Mouse (Mus musculus): ENCODE measurements at regions not wholly inside any gene's neighbourhood (a gene's known extent, or its start where the extent isn't known, plus 50 kb on each side); places are given as distances from the start of the nearest gene placed in this dataset.
A peak's percentile ranks its signal among the peaks of the same experiment; 100 is the strongest.

- Histone ChIP-seq H3K27ac (no peak overlapping the region), H3K4me3 (no peak overlapping the region)
- no peak for TF ChIP-seq CTCF (conservative IDR thresholded peaks at IDR 0.05)
- DNase-seq (ENCODE audit: low spot score in 2 of 2): no peak
These were observed 68.0 kb upstream of the Foxo1 start for GRCm38 (mm10) chr3:52200106-52200505.

GRCm38 (mm10) chr3:52210556-52211302 lies 57.4 kb upstream of the Foxo1 start:
- TF ChIP-seq CTCF (conservative IDR thresholded peaks at IDR 0.05): no peak
- peak overlapping the region; percentile 39; the same call in 1 of the 2 replicates for H3K27ac ChIP-seq
- DNase-seq (ENCODE audit: low spot score in 2 of 2): peak in 1 of 2 experiments; percentile 32
- peak overlapping the region; percentile 13; the same call in 1 of the 2 replicates for H3K4me3 ChIP-seq

- TF ChIP-seq CTCF (conservative IDR thresholded peaks at IDR 0.05): no peak
- Histone ChIP-seq H3K4me3 (no peak overlapping the region), H3K27ac (peak overlapping the region; percentile 39; the same call in 1 of the 2 replicates)
- DNase-seq (ENCODE audit: low spot score in 2 of 2): no peak
These were observed 56.8 kb upstream of the Foxo1 start for GRCm38 (mm10) chr3:52211303-52211695.

- Histone ChIP-seq H3K4me3 (no peak overlapping the region), H3K27ac (no peak overlapping the region)
- TF ChIP-seq CTCF (conservative IDR thresholded peaks at IDR 0.05): no peak
- DNase-seq (ENCODE audit: low spot score in 2 of 2): no peak
These were observed 54.0 kb upstream of the Foxo1 start for GRCm38 (mm10) chr3:52214114-52214513.

- no peak overlapping the region for H3K27ac ChIP-seq
- H3K4me3 ChIP-seq: no peak overlapping the region
- DNase-seq (ENCODE audit: low spot score in 2 of 2): no peak
- no peak for TF ChIP-seq CTCF (conservative IDR thresholded peaks at IDR 0.05)
These were observed 53.1 kb upstream of the Foxo1 start for GRCm38 (mm10) chr3:52215083-52215482.
